Mouse (Mus musculus) cerebellum, adult 2 months (tissue): ENCODE results near the gene Tbc1d22a.

ENCODE experiments used
- CTCF ChIP-seq: fragments of 200-500 bp; IDR thresholded peaks from 2 replicates; pipeline ENCODE4 v1.5.1; 2011; ENCODE audit warnings: low read depth, mild to moderate bottlenecking, control low read depth, low read length, moderate library complexity, borderline replicate concordance; ENCODE audit not compliant: insufficient read depth
- POLR2A ChIP-seq: fragments of 200-500 bp; IDR thresholded peaks from 2 replicates; pipeline ENCODE4 v1.6.1; 2011; ENCODE audit warnings: low read length, control low read depth, borderline replicate concordance; ENCODE audit not compliant: insufficient read depth

DNA sequence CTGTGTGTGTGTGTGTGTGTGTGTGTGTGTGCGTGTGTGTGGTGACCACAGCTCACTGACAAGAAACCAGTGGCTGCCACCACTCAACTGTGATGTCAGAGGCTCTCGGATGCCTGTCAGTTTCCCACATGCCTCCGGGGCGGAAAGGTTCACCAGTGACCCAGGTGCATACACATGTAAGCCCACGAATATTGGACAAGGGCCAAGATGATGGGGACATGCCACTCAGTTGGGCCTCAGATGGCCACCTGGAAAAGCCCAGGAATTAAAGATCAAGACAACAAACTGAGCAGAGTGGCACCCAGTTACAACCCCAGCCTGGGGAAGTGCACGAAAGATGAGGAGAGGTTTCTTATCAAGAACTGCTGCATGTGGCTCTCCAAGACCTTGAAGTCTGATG lies 41.7 kb upstream of the Tbc1d22a start:
- TF ChIP-seq CTCF (no peak), POLR2A (no peak)
